Mouse (Mus musculus) stomach, postnatal 0 days (tissue): ENCODE measurements around the gene Ccdc121.

Experiments
- CTCF ChIP-seq: IDR thresholded peaks from 2 replicates; pipeline ENCODE4 v1.5.1; 2016; ENCODE audit warnings: antibody characterized with exemption, low read depth, mild to moderate bottlenecking, moderate library complexity
- EP300 ChIP-seq: optimal IDR thresholded peaks from 2 replicates; pipeline ENCODE3; 2016; ENCODE audit warnings: antibody characterized with exemption

DNA sequence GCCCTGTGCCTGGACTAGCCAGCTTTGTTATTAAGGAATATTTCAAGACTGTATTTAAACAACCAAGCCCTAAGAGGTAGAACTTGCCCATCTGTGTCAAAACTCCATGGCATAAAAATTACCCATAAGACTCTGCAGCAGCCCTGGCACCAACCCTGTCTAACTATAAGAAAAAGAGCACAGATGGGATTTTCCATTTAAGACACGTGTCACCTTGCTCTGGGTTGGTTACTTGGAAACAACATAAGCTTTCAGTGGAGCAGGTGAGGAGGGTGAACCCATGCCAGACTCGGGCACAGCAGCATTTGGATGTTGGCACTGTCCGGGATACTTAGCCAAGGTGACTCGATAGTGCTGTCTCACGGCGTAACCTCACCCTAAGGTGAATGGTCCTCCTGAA lies 45.2 kb downstream of the Ccdc121 start:
- TF ChIP-seq CTCF (no peak), EP300 (no peak)
